Mouse (Mus musculus) erythroid progenitor cell, adult 5-6 weeks (primary cell): Measurements from ENCODE around the gene Asic5. TPM values are rescaled to one million over a fixed set of nuclear protein-coding genes. Genes with fewer than 3 reads are reported as not detected.

ENCODE experiments used
- ATAC-seq: replicated peaks from 2 replicates; pipeline ENCODE4 v1.8.0; 2016; ENCODE audit warnings: moderate number of reproducible peaks, mild to moderate bottlenecking, moderate TSS enrichment, inconsistent platforms; ENCODE audit not compliant: poor library complexity, low FRiP score, severe bottlenecking
- total RNA-seq, 2 experiments: library from RNA; stranded (forward) in 1 of 2; stranded (reverse) in 1 of 2; fragments of 150-400 nt in 1 of 2; fragments of 186-747, 209-891 nt in 1 of 2; gene quantifications; 2 replicates each; pipeline versions ENCODE4 v1.2.3 to v1.2.4; 2015 to 2017; ENCODE audit warnings: low replicate concordance in 2 of 2

Asic5 gene
- total RNA-seq, 2 experiments from 2014 or later: not detected

- ATAC-seq: no peak
Observed at GRCm38 (mm10) chr3:82061402-82062180, 79.5 kb downstream of the Asic5 start.

- no peak for ATAC-seq
Observed at GRCm38 (mm10) chr3:82067830-82068229, 85.7 kb downstream of the Asic5 start.

Other genes starting within 250 kb of the Asic5 start
- 7.1 and 9.0 TPM in 2 replicates for gene Ctso, start 49.7 kb upstream of the Asic5 start, total RNA-seq (2015; ENCODE audit: low replicate concordance)
- gene Ctso, start 49.7 kb upstream of the Asic5 start, total RNA-seq (2017; ENCODE audit: low replicate concordance): 0.53 and 2.6 TPM in 2 replicates
- gene Tdo2, start 6.1 kb upstream of the Asic5 start, total RNA-seq (2015; ENCODE audit: low replicate concordance): not detected in 2 replicates
- not detected in 2 replicates for gene Tdo2, start 6.1 kb upstream of the Asic5 start, total RNA-seq (2017; ENCODE audit: low replicate concordance)
- not detected in 2 replicates for gene Gucy1b1, start 92.4 kb downstream of the Asic5 start, total RNA-seq (2015; ENCODE audit: low replicate concordance)
- gene Gucy1b1, start 92.4 kb downstream of the Asic5 start, total RNA-seq (2017; ENCODE audit: low replicate concordance): not detected in 2 replicates
- gene Gucy1a1, start 163.5 kb downstream of the Asic5 start, total RNA-seq (2015; ENCODE audit: low replicate concordance): 1.4 TPM in 1 of 2 replicates, not detected in the other
- gene Gucy1a1, start 163.5 kb downstream of the Asic5 start, total RNA-seq (2017; ENCODE audit: low replicate concordance): not detected in 2 replicates